Mouse (Mus musculus): ENCODE measurements around the gene Ptprj.
A peak's percentile ranks its signal among the peaks of the same experiment; 100 is the strongest.

Gene Ptprj

GRCm38 (mm10) chr2:90509268-90509667, 71.2 kb downstream of the Ptprj start:
- DNase-seq = no peak

GRCm38 (mm10) chr2:90506143-90506542, 74.3 kb downstream of the Ptprj start:
- no peak for DNase-seq

- DNase-seq = peak; percentile 41 to 50
Measured at GRCm38 (mm10) chr2:90504731-90505171, 75.7 kb downstream of the Ptprj start.

GRCm38 (mm10) chr2:90503182-90503833, 77.1 kb downstream of the Ptprj start:
- no peak for DNase-seq

- DNase-seq = no peak
Measured at GRCm38 (mm10) chr2:90502738-90503137, 77.7 kb downstream of the Ptprj start.

GRCm38 (mm10) chr2:90501708-90502107, 78.7 kb downstream of the Ptprj start:
- DNase-seq = no peak

GRCm38 (mm10) chr2:90500892-90501291, 79.6 kb downstream of the Ptprj start:
- no peak for DNase-seq

GRCm38 (mm10) chr2:90499002-90499401, 81.4 kb downstream of the Ptprj start:
- no peak for DNase-seq

GRCm38 (mm10) chr2:90497551-90497950, 82.9 kb downstream of the Ptprj start:
- no peak for DNase-seq

GRCm38 (mm10) chr2:90496680-90497074, 83.8 kb downstream of the Ptprj start:
- peak; percentile 21 to 22 for DNase-seq

- no peak for DNase-seq
Measured at GRCm38 (mm10) chr2:90496012-90496679, 84.3 kb downstream of the Ptprj start.

GRCm38 (mm10) chr2:90490279-90491046, 90.0 kb downstream of the Ptprj start:
- no peak for DNase-seq

GRCm38 (mm10) chr2:90489839-90490238, 90.6 kb downstream of the Ptprj start:
- DNase-seq = no peak

- no peak for DNase-seq
Measured at GRCm38 (mm10) chr2:90488690-90489590, 91.5 kb downstream of the Ptprj start.

- no peak for DNase-seq
Measured at GRCm38 (mm10) chr2:90487471-90488238, 92.8 kb downstream of the Ptprj start.

GRCm38 (mm10) chr2:90486226-90486755, 94.2 kb downstream of the Ptprj start:
- no peak for DNase-seq

- DNase-seq = no peak
Measured at GRCm38 (mm10) chr2:90481505-90481904, 98.9 kb downstream of the Ptprj start.

- no peak for DNase-seq
Measured at GRCm38 (mm10) chr2:90480747-90481308, 99.6 kb downstream of the Ptprj start.

- DNase-seq = no peak
Measured at GRCm38 (mm10) chr2:90478531-90478930, 101.9 kb downstream of the Ptprj start.

GRCm38 (mm10) chr2:90477617-90478016, 102.8 kb downstream of the Ptprj start:
- DNase-seq = no peak

- DNase-seq = no peak
Measured at GRCm38 (mm10) chr2:90476792-90477191, 103.7 kb downstream of the Ptprj start.
